Mouse (Mus musculus): ENCODE results near the gene Pgm2l1. TPM values are rescaled to one million over a fixed set of nuclear protein-coding genes. Genes with fewer than 3 reads are reported as not detected.
"Not testable (repeated sequence)": the region's sequence is repeated elsewhere in the genome, so short reads cannot be mapped to it uniquely, and the experiment has no call there.

Pgm2l1 gene
- polyA plus RNA-seq, 2 experiments from 2014 or later = 4.9 to 5.1 TPM

- no peak for ATAC-seq
Measured at GRCm38 (mm10) chr7:100230646-100231045, 3.5 kb downstream of the Pgm2l1 start.

GRCm38 (mm10) chr7:100231661-100232060, 4.5 kb downstream of the Pgm2l1 start:
- ATAC-seq = no peak

- no peak for ATAC-seq
Measured at GRCm38 (mm10) chr7:100233681-100234080, 6.5 kb downstream of the Pgm2l1 start.

GRCm38 (mm10) chr7:100234264-100234885, 7.2 kb downstream of the Pgm2l1 start:
- ATAC-seq = peak; percentile 79

GRCm38 (mm10) chr7:100238271-100238670, 11.1 kb downstream of the Pgm2l1 start:
- no peak for ATAC-seq

- ATAC-seq = no peak
Measured at GRCm38 (mm10) chr7:100240601-100241000, 13.4 kb downstream of the Pgm2l1 start.

- no peak for ATAC-seq
Measured at GRCm38 (mm10) chr7:100243007-100243406, 15.8 kb downstream of the Pgm2l1 start.

- ATAC-seq = no peak
Measured at GRCm38 (mm10) chr7:100244225-100244624, 17.0 kb downstream of the Pgm2l1 start.

GRCm38 (mm10) chr7:100245176-100245575, 18.0 kb downstream of the Pgm2l1 start:
- ATAC-seq = no peak

- ATAC-seq = no peak
Measured at GRCm38 (mm10) chr7:100250667-100251066, 23.5 kb downstream of the Pgm2l1 start.

- no peak for ATAC-seq
Measured at GRCm38 (mm10) chr7:100262350-100262749, 35.2 kb downstream of the Pgm2l1 start.

GRCm38 (mm10) chr7:100264934-100265333, 37.7 kb downstream of the Pgm2l1 start:
- not testable (repeated sequence) for ATAC-seq

- ATAC-seq = no peak
Measured at GRCm38 (mm10) chr7:100272369-100272768, 45.2 kb downstream of the Pgm2l1 start.

- no peak for ATAC-seq
Measured at GRCm38 (mm10) chr7:100274507-100274906, 47.3 kb downstream of the Pgm2l1 start.

GRCm38 (mm10) chr7:100276397-100276796, 49.2 kb downstream of the Pgm2l1 start:
- no peak for ATAC-seq

- ATAC-seq = peak; percentile 45
Measured at GRCm38 (mm10) chr7:100279803-100280202, 52.6 kb downstream of the Pgm2l1 start.

GRCm38 (mm10) chr7:100281596-100281995, 54.4 kb downstream of the Pgm2l1 start:
- ATAC-seq = no peak

GRCm38 (mm10) chr7:100283298-100283697, 56.1 kb downstream of the Pgm2l1 start:
- no peak for ATAC-seq

GRCm38 (mm10) chr7:100285383-100285782, 58.2 kb downstream of the Pgm2l1 start, which contains the start of gene P4ha3:
Gene P4ha3, plus strand, starts transcription at chr7:100285520.
- ATAC-seq = no peak

- ATAC-seq = no peak
Measured at GRCm38 (mm10) chr7:100287748-100288578, 60.8 kb downstream of the Pgm2l1 start.

- no peak for ATAC-seq
Measured at GRCm38 (mm10) chr7:100288622-100289021, 61.4 kb downstream of the Pgm2l1 start.

- ATAC-seq = no peak
Measured at GRCm38 (mm10) chr7:100293546-100293945, 66.4 kb downstream of the Pgm2l1 start.

- no peak for ATAC-seq
Measured at GRCm38 (mm10) chr7:100295745-100296144, 68.6 kb downstream of the Pgm2l1 start.

- no peak for ATAC-seq
Measured at GRCm38 (mm10) chr7:100296699-100297098, 69.5 kb downstream of the Pgm2l1 start.
